Mouse (Mus musculus) liver (tissue): ENCODE results near the gene Gm11361.

Experiments used
- DNase-seq: peaks from one replicate; pipeline ENCODE4 v3.0.0-alpha.2; 2020; ENCODE audit warnings: mixed read lengths

Gm11361 gene

DNA sequence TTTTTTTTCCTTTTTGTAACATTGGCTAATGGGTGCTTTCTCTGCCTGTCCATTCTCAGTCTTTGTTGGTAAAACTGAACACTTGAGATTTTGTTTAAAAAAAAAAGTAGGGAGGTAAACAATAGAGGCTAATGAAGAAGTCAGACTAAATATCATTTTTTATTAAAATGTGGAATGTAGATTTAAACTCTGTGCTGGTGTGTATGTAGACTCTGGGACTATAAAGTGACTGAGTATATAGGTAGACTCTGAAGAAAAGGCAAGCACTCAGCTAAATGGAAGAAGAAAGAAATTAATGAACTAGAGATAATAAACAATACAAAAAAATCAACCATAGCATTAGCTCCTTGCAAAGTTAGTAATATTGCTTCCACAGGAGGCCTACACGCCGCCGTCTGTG lies at the start of gene Gm11361:
TSS of gene Gm11361 (plus strand) at position 301 of the 400 bp plus-strand sequence.
- DNase-seq, result no peak

DNA sequence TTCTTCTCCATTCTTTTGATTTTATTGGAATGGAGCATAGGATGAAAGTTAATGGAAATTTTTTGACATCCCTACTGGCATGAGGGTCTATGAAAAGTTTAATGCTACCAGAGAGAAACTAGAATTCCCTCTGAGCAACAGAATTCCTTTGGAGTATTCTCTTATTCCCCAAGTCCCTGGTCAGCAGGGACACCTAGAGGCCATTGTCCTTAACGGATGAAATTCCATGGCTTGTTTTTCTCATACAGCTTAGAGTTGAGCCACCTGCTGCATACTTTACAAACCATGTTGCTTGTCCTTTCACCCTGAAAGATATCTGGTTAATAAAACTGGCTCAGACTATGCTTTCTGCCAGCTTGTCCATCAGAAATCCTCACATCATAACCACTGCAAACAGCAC lies 7.1 kb downstream of the Gm11361 start:
- no peak for DNase-seq

DNA sequence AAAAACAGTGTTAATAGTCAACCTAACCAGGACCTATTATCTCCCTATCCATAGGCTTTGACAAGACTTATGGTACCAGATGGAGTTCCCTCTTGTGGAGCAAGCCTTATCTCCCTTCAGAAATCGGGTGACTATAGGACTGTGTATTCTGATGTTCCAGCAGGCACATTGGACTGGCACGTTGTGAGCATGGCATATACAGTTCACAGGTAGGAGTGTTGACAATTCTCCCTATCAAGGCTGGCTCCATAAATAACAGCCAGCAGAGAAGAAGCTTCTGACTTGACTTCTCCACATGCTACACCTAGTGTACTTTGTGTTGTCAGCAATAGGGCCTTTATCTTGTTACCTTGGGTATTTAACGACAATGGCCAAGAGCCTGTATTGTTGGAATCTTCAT lies 30.0 kb downstream of the Gm11361 start:
- no peak for DNase-seq

DNA sequence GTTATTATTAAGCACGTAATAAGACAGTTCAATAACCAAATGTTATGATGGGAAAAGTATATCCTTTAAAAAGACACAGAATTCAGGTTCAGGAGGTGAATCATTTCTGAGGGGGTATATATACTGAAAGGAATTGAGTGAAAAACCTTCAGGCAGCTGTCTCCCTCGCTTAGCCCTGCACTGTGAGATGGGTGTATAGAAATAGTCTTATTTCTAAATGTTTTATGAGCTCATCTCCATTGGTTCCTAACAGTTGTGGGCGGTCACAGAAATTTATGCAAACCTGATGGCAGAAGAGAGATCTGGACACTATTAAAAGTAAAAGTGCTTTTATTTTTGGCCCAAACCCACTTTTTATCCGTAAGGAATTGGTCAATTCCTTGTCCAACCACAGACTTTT lies 36.9 kb downstream of the Gm11361 start:
- no peak for DNase-seq

DNA sequence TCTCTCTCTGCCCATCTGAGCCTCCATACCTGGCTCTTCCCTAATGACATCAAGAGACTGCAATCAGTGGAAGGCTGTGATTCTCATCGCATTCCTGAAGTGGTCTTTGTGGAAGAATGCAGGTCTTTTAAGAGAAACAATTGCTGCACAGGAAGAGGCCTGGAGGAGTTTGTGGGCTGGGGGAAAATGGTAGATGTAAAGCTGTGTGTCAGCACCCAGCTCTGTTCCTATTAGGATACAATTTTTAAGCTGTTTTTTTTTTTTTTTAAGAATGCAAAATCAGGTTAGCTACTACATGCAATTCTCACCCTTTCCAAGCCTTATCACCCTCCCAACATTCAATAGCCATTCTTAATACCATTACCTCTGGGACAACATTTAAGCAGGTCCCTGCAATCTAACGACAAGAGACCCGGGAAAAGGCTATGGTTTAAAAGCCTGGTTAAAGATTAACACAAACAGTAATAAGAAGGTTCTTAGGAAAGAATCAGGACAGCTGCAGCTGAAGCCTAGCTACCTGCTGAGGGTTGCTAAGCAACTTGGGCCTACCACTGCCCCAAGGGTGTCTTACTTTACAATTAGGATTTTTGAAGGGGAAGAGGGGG lies 37.5 kb downstream of the Gm11361 start:
- no peak for DNase-seq

DNA sequence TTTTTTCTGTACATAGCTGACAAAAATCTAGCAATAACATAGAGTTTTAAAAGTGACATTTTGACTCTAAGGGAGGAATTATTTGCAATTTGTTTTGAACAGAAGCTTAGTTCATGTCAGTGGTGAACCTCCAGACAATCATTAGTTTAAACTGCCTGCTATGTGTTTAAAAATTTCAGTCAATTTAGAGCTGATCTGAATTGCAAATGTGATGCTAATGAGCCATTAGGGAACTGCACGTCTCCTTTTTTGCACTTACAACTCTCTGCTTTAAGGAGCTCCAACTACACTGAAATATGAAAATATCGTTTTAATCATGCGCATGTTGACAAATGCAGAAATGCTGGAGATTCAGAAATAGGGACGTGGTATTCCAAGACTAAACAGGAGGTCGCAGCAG lies 38.2 kb downstream of the Gm11361 start:
- no peak for DNase-seq

DNA sequence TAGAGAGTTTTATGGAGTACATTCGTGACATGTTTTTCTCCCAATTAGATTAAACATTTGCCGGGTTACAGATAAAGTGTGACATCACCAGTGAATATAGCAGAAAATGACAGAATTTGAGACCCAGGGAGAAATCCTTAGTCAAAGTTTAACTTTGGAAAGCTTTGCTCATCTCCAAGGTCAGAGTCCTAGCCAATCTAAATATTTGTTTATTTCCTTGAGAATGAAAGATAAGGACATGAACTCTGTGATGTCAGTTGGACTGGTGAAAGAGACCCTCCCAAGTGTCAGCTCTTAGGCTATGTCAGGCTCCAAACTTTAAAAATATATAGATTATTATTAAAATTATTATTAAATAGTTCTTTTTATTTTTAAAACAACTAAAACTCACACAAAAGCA lies 39.8 kb downstream of the Gm11361 start:
- DNase-seq, result no peak

DNA sequence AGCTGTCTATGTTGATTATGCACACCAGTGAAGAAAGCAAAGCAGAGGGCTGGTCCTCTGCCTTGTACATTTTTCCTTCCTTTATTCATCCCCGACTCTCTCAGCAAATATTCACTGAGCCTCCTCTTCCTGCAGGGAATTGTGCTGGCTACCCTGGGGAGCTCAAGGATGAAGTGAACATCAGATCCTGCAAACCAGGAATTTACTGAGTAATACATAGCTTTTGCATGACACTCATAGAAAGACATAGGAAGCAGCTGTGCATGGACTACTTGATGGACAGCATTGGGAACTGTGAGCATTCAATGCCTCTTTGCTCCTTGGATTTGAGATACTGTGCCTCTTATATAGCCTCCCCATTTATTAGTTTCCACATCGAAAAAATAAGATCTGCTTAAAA lies 40.2 kb downstream of the Gm11361 start:
- DNase-seq, result no peak
